In the genomic region with DNA sequence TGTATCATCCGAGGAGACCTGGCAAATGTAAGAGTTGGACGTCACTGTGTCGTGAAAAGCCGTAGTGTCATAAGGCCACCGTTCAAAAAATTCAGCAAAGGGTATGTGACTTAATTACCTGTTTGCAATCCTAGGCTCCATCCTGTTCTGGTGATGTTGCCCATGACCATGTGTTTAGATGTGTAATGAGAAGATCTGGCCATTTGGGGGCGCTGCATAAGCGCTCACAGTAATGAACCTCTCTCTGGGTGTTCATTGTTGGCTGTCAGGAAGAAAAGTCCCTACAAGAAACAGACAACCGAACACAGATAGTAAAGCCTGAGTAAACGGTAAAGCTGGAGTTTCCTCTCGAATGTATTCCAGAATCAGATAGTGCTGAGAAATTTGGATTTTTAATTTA, we compare ENCODE assay signal across 10 mouse cellular contexts. TPM values are rescaled to one million over a fixed set of nuclear protein-coding genes. Genes with fewer than 3 reads are reported as not detected.
A peak's percentile ranks its signal among the peaks of the same experiment; 100 is the strongest.
DNase-seq lines count a peak whose midpoint lies in the region; ATAC-seq lines count a peak whose summit lies in the region.
"Had no signal": no experiment of that assay in that cellular context is flagged by ENCODE, and none has a peak within 500 bp of the region (broad histone marks: within the 10 kb centered on the region; RNA-seq: fewer than 3 reads in every experiment).

No protein-coding gene starts in this region.

- no peak overlapping the region for H3K4me2 ChIP-seq in liver, embryonic 12.5 days
- no peak overlapping the region for H3K4me2 ChIP-seq in forebrain, embryonic 11.5 days (ENCODE audit: low read depth, low read length, severe bottlenecking)

- no peak overlapping the region for H3K27ac ChIP-seq in liver, embryonic 12.5 days
- H3K27ac ChIP-seq in forebrain, embryonic 11.5 days (ENCODE audit: low read depth, low read length) = no peak overlapping the region

- peaks cover 62% of the 10 kb centered on the region for H3K36me3 ChIP-seq in liver, embryonic 12.5 days
- peaks cover 2% of the 10 kb centered on the region; the same call in 1 of the 2 replicates for H3K36me3 ChIP-seq in forebrain, embryonic 11.5 days (ENCODE audit: control insufficient read depth, insufficient read depth, low read length)

- no peak overlapping the region for H3K4me3 ChIP-seq in liver, embryonic 12.5 days
- H3K4me3 ChIP-seq in forebrain, embryonic 11.5 days (ENCODE audit: low read depth, low read length) = no peak overlapping the region

- no peaks in the 10 kb centered on the region for H3K27me3 ChIP-seq in liver, embryonic 12.5 days (replicated peaks)
- H3K27me3 ChIP-seq in forebrain, embryonic 11.5 days (ENCODE audit: control insufficient read depth, insufficient read depth, low read length) = no peaks in the 10 kb centered on the region

- no peak for ATAC-seq in liver, embryonic 12.5 days
- ATAC-seq in megakaryocyte progenitor cell, adult 5-6 weeks (replicated peaks; ENCODE audit: poor library complexity) = peak; percentile 38
- no peak for ATAC-seq in forebrain, embryonic 11.5 days (replicated peaks; ENCODE audit: low FRiP score)

- peaks cover 26% of the 10 kb centered on the region for H3K4me1 ChIP-seq in liver, embryonic 12.5 days
- no peaks in the 10 kb centered on the region; the same call in 1 of the 2 replicates for H3K4me1 ChIP-seq in forebrain, embryonic 11.5 days (replicated peaks; ENCODE audit: control insufficient read depth, insufficient read depth, low read length)

- peak; percentile 19 for DNase-seq in cerebellum, adult 9-10 months
- no peak for DNase-seq in cerebellum, adult 8-10 months
- peak; percentile 12 for DNase-seq in liver
- peak; percentile 38 for DNase-seq in T-cell, adult 2 months (ENCODE audit: low spot score)
- DNase-seq in forebrain, embryonic 11.5 days (ENCODE audit: low spot score) = no peak
- no peak for DNase-seq in urinary bladder, postnatal 14 days (ENCODE audit: low spot score)

- WGBS in liver, embryonic 12.5 days (ENCODE audit: insufficient replicate concordance) = 66% methylated on average over 10 of the region's 10 CpGs
- 73% methylated on average over 10 of the region's 10 CpGs for whole genome bisulfite sequencing in forebrain, embryonic 11.5 days

- H3K9ac ChIP-seq in liver, embryonic 12.5 days = no peak overlapping the region
- H3K9ac ChIP-seq in forebrain, embryonic 11.5 days (ENCODE audit: low read length) = no peak overlapping the region

- H3K9me3 ChIP-seq in liver, embryonic 12.5 days (replicated peaks) = no peaks in the 10 kb centered on the region
- no peaks in the 10 kb centered on the region for H3K9me3 ChIP-seq in forebrain, embryonic 11.5 days (ENCODE audit: control insufficient read depth, low read length)

RNA-seq across cellular contexts. Expression of a gene that starts 2.2 kb away (rescaled TPM):
- 58.4 and 60.8 TPM in 2 replicates for polyA plus RNA-seq in liver, embryonic 12.5 days (2016; fragmentation: Nextera tagmentation; extraction: Ambion mirVana)
- 61.3 and 62.8 TPM in 2 replicates for total RNA-seq in megakaryocyte progenitor cell, adult 5-6 weeks (2015)
- total RNA-seq in megakaryocyte progenitor cell, adult 5-6 weeks (2017) = 75.4 and 83.6 TPM in 2 replicates
- 126 and 135 TPM in 2 replicates for polyA plus RNA-seq in forebrain, embryonic 11.5 days (2014; fragmentation: Nextera tagmentation; extraction: Ambion mirVana)

RNA-seq across cellular contexts. Expression of a gene that starts 2.3 kb away (rescaled TPM):
- 20.3 and 21.4 TPM in 2 replicates for polyA plus RNA-seq in liver, embryonic 12.5 days (2016; fragmentation: Nextera tagmentation; extraction: Ambion mirVana)
- 26.8 and 26.9 TPM in 2 replicates for total RNA-seq in megakaryocyte progenitor cell, adult 5-6 weeks (2015)
- total RNA-seq in megakaryocyte progenitor cell, adult 5-6 weeks (2017) = 21.9 and 22.2 TPM in 2 replicates
- 25.3 and 27.0 TPM in 2 replicates for polyA plus RNA-seq in forebrain, embryonic 11.5 days (2014; fragmentation: Nextera tagmentation; extraction: Ambion mirVana)

RNA-seq across cellular contexts. Expression of a gene that starts 24.2 kb away (rescaled TPM):
- 147 and 151 TPM in 2 replicates for polyA plus RNA-seq in liver, embryonic 12.5 days (2016; fragmentation: Nextera tagmentation; extraction: Ambion mirVana)
- total RNA-seq in megakaryocyte progenitor cell, adult 5-6 weeks (2015) = 47.5 and 49.1 TPM in 2 replicates
- 41.1 and 45.4 TPM in 2 replicates for total RNA-seq in megakaryocyte progenitor cell, adult 5-6 weeks (2017)
- polyA plus RNA-seq in forebrain, embryonic 11.5 days (2014; fragmentation: Nextera tagmentation; extraction: Ambion mirVana) = 191 and 197 TPM in 2 replicates

RNA-seq across cellular contexts. Expression of a gene that starts 33.4 kb away (rescaled TPM):
- polyA plus RNA-seq in liver, embryonic 12.5 days (2016; fragmentation: Nextera tagmentation; extraction: Ambion mirVana) = 562 and 614 TPM in 2 replicates
- total RNA-seq in megakaryocyte progenitor cell, adult 5-6 weeks (2015) = 277 and 282 TPM in 2 replicates
- total RNA-seq in megakaryocyte progenitor cell, adult 5-6 weeks (2017) = 77.0 and 77.4 TPM in 2 replicates
- polyA plus RNA-seq in forebrain, embryonic 11.5 days (2014; fragmentation: Nextera tagmentation; extraction: Ambion mirVana) = 625 TPM in 2 replicates

RNA-seq across cellular contexts. Expression of a gene that starts 50.9 kb away (rescaled TPM):
- polyA plus RNA-seq in liver, embryonic 12.5 days (2016; fragmentation: Nextera tagmentation; extraction: Ambion mirVana) = 0.05 TPM in 1 of 2 replicates, not detected in the other
- total RNA-seq in megakaryocyte progenitor cell, adult 5-6 weeks (2015) = not detected in 2 replicates
- total RNA-seq in megakaryocyte progenitor cell, adult 5-6 weeks (2017) = not detected in 2 replicates
- polyA plus RNA-seq in forebrain, embryonic 11.5 days (2014; fragmentation: Nextera tagmentation; extraction: Ambion mirVana) = 0.09 and 0.23 TPM in 2 replicates
- total RNA-seq: heart, postnatal 25 days had no signal
- polyA plus RNA-seq: spleen, adult 2 months had no signal

Comparison
In these comparisons a context has a peak if more than half of its experiments do, and no peak if none do; other contexts are left out.
1. DNase-seq: peak in cerebellum, adult 9-10 months (single experiment), liver (single experiment) and T-cell, adult 2 months (single experiment); none in cerebellum, adult 8-10 months (single experiment), forebrain, embryonic 11.5 days (single experiment) and urinary bladder, postnatal 14 days (single experiment).